Mouse (Mus musculus) T-cell, adult 66 days (primary cell): ENCODE data around the gene Gm4778. TPM values are rescaled to one million over a fixed set of nuclear protein-coding genes. Genes with fewer than 3 reads are reported as not detected.

Experiments
- total RNA-seq, 2 experiments: library from RNA; stranded (reverse); gene quantifications; 3 replicates in 1 of 2; 4 replicates in 1 of 2; pipeline ENCODE4 v1.2.4; 2023

The Gm4778 gene
- not detected for total RNA-seq

DNA sequence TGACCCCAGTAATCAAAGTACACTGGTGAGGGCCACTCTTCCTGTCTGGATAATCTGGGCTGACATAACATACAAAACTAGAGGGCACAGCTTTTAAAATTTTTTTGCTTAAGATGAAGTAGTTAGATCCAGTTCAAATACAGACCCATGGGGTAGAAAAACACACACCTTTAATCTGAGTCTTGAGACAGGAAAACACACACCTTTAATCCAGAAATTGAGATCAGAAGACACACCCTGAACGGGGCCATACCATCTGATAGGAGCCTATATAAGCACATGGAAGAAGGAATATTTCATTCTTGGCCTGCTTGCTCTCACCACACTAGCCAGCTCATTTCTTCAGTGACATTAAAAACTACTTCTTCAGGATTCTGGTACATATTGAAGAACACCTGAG, at the start of gene Gm4778:
Gene Gm4778 (plus strand): TSS at position 301 of the 400 bp plus-strand sequence.

DNA sequence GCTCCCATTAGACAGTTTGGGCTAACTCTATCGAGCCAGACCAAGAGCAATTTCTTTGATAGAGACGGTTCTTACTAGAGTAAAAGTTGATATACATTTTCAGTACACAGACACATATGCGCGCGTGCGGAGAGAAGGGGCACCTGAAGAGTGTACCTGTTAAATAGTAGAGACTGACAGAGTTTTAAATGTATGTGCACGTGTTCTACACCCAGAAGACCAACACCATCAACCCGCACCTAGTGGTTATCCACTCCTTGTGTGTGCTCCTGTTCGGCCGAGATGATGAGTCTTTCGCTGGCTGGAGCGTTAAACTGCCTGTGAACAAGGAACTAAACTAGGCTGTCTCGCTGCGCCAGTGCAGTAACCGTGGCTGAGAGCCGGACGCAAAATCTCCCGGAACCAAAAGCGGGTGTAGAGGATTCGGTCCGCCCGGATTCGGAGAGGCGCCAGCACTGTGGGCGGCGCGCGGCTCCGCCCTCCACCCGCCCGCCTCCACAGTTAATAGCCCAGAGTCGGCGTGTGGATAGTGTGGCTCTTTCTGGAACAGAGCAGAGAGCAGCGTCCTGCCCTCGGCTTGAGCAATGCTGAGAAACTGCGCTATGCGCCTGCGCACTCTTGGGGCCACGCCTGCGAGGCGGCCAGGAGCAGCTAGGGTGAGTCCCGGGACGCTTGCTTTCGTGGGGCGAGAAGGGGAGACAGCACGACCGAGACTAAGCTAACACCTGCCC, 46.0 kb downstream of the Gm4778 start, which contains the start of gene Them4:
Gene Them4 (plus strand): TSS at position 457 of the 731 bp plus-strand sequence.

Other genes with a start within 250 kb of the Gm4778 start
- not detected for gene Gm9125, start 209.2 kb upstream of the Gm4778 start, total RNA-seq
- gene Gm10697, start 191.4 kb upstream of the Gm4778 start, total RNA-seq: not detected
- not detected for gene Gm10696, start 85.8 kb upstream of the Gm4778 start, total RNA-seq
- gene Gm5286, start 67.3 kb upstream of the Gm4778 start, total RNA-seq: not detected
- 1 to 10 TPM; 4.8 to 8.9 TPM for gene Them4, start 46.1 kb downstream of the Gm4778 start, total RNA-seq
- not detected for gene Them5, start 78.1 kb downstream of the Gm4778 start, total RNA-seq
- not detected for gene C2cd4d, start 98.4 kb downstream of the Gm4778 start, total RNA-seq
- 1 to 10 TPM; 1.5 to 2.6 TPM for gene Rorc, start 108.8 kb downstream of the Gm4778 start, total RNA-seq
- gene Lingo4, start 134.5 kb downstream of the Gm4778 start, total RNA-seq: under 1 TPM; 0.52 to 0.56 TPM
- gene Tdrkh, start 149.2 kb downstream of the Gm4778 start, total RNA-seq: 1 to 10 TPM; 5.6 to 6.8 TPM
- 10 to 100 TPM; 66.8 to 68.7 TPM for gene Mrpl9, start 179.3 kb downstream of the Gm4778 start, total RNA-seq
- gene Oaz3, start 179.9 kb downstream of the Gm4778 start, total RNA-seq: under 1 TPM in 1 of 2 experiments, not detected in 1; 0.44 TPM
- gene Celf3, start 214.3 kb downstream of the Gm4778 start, total RNA-seq: not detected
- gene Riiad1, start 216.3 kb downstream of the Gm4778 start, total RNA-seq: 1 to 10 TPM in 1 of 2 experiments, not detected in 1; 1.8 TPM